Mouse (Mus musculus) midbrain, embryonic 15.5 days (tissue): ENCODE results near the gene Relt. TPM values are rescaled to one million over a fixed set of nuclear protein-coding genes. Genes with fewer than 3 reads are reported as not detected.
A peak's percentile ranks its signal among the peaks of the same experiment; 100 is the strongest.

ENCODE experiments used
- ATAC-seq: fragments of 200-750 bp; cut with Nextera tagmentation; replicated peaks from 2 replicates; pipeline ENCODE4 v1.8.0; 2017; ENCODE audit warnings: moderate TSS enrichment
- H3K27ac ChIP-seq: fragments of 300-500 bp; sonication (generic); 2 replicates; pipeline ENCODE4 v1.5.1; 2015; ENCODE audit warnings: mild to moderate bottlenecking, inconsistent platforms
- H3K27me3 ChIP-seq: fragments of 300-500 bp; sonication (generic); replicated peaks from 2 replicates; pipeline ENCODE4 v1.6.1; 2015; ENCODE audit warnings: inconsistent platforms
- H3K36me3 ChIP-seq: fragments of 300-500 bp; sonication (generic); replicated peaks from 2 replicates; pipeline ENCODE4 v1.6.1; 2015; ENCODE audit warnings: inconsistent platforms
- H3K4me1 ChIP-seq: fragments of 300-500 bp; sonication (generic); 2 replicates; pipeline ENCODE4 v1.6.1; 2015; ENCODE audit warnings: inconsistent platforms
- H3K4me2 ChIP-seq: fragments of 300-500 bp; sonication (generic); 2 replicates; pipeline ENCODE4 v1.6.1; 2015; ENCODE audit warnings: inconsistent platforms, mild to moderate bottlenecking, moderate library complexity
- H3K4me3 ChIP-seq: fragments of 300-500 bp; sonication (generic); 2 replicates; pipeline ENCODE4 v1.5.1; 2015; ENCODE audit warnings: mild to moderate bottlenecking, inconsistent platforms
- H3K9ac ChIP-seq: fragments of 300-500 bp; sonication (generic); 2 replicates; pipeline ENCODE4 v1.6.1; 2015; ENCODE audit warnings: mild to moderate bottlenecking, inconsistent platforms
- H3K9me3 ChIP-seq: fragments of 300-500 bp; sonication (generic); 2 replicates; pipeline ENCODE4 v1.6.1; 2016; ENCODE audit warnings: inconsistent platforms
- WGBS: fragments of 180-500 bp; shearing (Covaris S2); methylation state at CpG from one replicate; pipeline ENCODE4 v1.1.7; 2015; ENCODE audit warnings: mixed read lengths; 5-methylcytosine and 5-hydroxymethylcytosine counted together
- polyA plus RNA-seq: library from polyadenylated mRNA; unstranded; fragments of >200 nt; fragmentation: Nextera tagmentation; extraction: Ambion mirVana; gene quantifications from 2 replicates; pipeline ENCODE4 v1.2.1, GENCODE M21; 2015

Relt gene
- polyA plus RNA-seq, 1 experiment from 2014 or later: 5.9 TPM

DNA sequence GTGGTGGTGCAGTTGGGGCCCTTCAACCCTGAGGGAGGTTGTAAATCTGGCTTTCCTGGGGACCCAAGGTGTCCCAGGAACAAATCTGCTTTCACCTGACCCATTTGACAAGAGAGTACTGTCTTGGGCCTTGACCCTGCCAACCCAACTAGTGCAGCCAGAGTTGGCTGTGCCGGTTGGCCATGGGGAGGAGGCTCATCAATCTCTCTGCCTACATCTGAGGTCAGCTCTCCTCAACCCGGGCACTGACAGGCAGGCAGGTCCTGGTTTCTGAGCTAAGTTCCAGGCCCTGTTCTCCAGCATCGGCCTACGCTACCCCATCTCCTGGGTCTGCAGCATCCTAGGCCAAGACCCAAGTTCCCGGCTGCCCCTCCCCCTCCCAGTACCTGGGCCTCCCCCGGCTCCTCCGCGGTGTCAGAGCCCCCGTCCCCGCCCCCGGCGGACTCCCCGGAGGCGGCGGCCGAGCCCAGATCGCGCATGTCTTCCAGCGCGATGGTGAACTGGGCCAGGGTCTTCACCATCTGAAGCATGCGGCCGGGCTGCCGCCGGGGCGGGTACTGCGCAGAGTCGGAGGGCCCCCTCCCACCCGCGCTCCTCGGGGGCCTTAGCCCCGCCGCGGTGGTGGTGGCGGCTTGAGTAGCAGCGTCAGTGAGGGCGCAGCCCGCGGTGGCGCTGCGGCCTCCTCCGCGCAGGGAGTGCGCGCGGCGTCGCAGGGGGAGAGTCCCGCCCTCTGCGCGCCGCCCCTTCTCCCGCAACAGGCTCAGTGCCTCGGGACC lies 31.0 kb upstream of the Relt start:
- ATAC-seq: peak; percentile 73
- WGBS: 4% methylated on average over 52 of the region's 53 CpGs
- H3K36me3 ChIP-seq: no peaks in the 10 kb centered on the region
- H3K9me3 ChIP-seq: no peaks in the 10 kb centered on the region
- H3K9ac ChIP-seq: peak overlapping the region; percentile 66
- H3K27ac ChIP-seq: peak overlapping the region; percentile 71
- no peaks in the 10 kb centered on the region for H3K27me3 ChIP-seq
- H3K4me2 ChIP-seq: peak overlapping the region; percentile 91
- H3K4me1 ChIP-seq: peaks cover 33% of the 10 kb centered on the region
- H3K4me3 ChIP-seq: peak overlapping the region; percentile 57

DNA sequence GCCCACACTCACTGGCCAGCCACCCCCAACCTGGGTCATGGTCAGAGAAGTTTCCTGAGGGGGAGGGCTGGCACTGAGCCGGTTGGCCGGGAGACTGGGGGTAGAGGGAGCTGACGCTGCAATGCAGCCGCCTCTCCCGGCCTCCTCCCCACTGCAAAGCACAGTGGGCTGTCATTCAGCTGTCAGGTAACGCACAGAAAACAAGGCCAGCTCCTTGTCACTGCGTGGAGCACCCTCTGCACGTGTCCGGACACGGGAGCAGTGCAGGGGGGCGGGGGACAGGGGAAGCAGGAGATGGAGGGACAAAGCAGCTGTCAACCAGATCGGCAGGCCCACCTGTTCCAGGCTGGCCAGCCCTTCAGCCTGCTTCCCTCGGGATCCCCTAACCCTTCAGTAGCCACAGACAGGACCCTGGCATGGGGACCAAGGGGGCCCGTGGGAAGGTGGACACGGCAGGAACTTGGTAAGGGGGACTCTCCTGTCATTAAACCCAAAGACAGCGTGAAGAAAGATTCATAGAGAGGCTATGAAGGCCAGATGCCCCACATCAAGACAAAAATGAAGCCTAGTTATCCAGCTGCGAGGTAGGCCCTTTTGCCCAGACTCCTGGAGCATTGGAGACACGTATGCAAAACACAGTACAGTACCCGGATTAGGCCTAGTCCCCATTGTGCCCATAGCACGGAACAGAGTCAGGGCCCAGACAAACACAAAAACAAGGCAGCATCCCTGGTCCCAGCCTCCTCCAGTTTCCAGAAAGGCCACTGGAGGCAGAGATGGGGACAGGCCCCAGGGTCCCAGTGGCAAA lies 30.2 kb upstream of the Relt start:
- H3K27me3 ChIP-seq: no peaks in the 10 kb centered on the region
- peak overlapping the region; percentile 57 for H3K4me3 ChIP-seq
- H3K4me2 ChIP-seq: peak overlapping the region; percentile 91
- peak overlapping the region; percentile 66 for H3K9ac ChIP-seq
- no peaks in the 10 kb centered on the region for H3K36me3 ChIP-seq
- peaks cover 33% of the 10 kb centered on the region for H3K4me1 ChIP-seq
- peak overlapping the region; percentile 71 for H3K27ac ChIP-seq
- peak; percentile 37 for ATAC-seq
- no peaks in the 10 kb centered on the region for H3K9me3 ChIP-seq
- 29% methylated on average over 20 of the region's 20 CpGs for WGBS

- no peak overlapping the region for H3K9ac ChIP-seq
- WGBS: 33% methylated on average over 3 of the region's 3 CpGs
- H3K4me1 ChIP-seq: no peaks in the 10 kb centered on the region
- no peak for ATAC-seq
- H3K4me3 ChIP-seq: no peak overlapping the region
- peaks cover 18% of the 10 kb centered on the region; the same call in 1 of the 2 replicates for H3K36me3 ChIP-seq
- no peak overlapping the region for H3K4me2 ChIP-seq
- no peaks in the 10 kb centered on the region for H3K9me3 ChIP-seq
- H3K27ac ChIP-seq: no peak overlapping the region
- no peaks in the 10 kb centered on the region for H3K27me3 ChIP-seq
These were observed 23.3 kb upstream of the Relt start for GRCm38 (mm10) chr7:100886535-100886934.

GRCm38 (mm10) chr7:100884460-100884859 lies 21.2 kb upstream of the Relt start:
- Histone ChIP-seq H3K9me3 (no peaks in the 10 kb centered on the region), H3K9ac (no peak overlapping the region), H3K36me3 (peaks cover 21% of the 10 kb centered on the region; the same call in 1 of the 2 replicates), H3K27me3 (no peaks in the 10 kb centered on the region), H3K4me2 (no peak overlapping the region), H3K4me1 (no peaks in the 10 kb centered on the region), H3K4me3 (no peak overlapping the region), H3K27ac (no peak overlapping the region)
- ATAC-seq: no peak
- WGBS: 95% methylated on average over 4 of the region's 4 CpGs

DNA sequence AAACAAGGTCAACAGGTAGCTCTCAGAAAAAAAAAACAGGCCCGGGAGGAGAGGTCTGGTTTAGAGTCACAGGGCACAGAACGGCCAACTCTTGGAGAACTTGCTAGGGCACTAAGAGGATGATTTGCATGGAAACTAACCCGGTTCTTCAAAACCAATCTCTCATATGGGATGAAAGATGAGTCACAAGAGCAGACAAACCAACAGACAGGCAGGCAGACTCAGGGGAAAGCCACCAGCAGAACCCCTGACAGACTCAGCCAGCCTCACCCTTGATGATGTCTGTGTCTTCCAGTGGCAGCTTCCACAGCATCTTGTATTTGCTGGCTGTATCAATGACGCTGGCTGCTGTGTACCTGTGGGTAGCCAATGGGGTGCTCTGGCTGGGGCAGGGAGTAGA lies 18.7 kb upstream of the Relt start:
- Histone ChIP-seq H3K4me3 (no peak overlapping the region), H3K27ac (no peak overlapping the region), H3K27me3 (no peaks in the 10 kb centered on the region), H3K9me3 (no peaks in the 10 kb centered on the region), H3K9ac (no peak overlapping the region), H3K4me2 (no peak overlapping the region), H3K36me3 (peaks cover 21% of the 10 kb centered on the region; the same call in 1 of the 2 replicates), H3K4me1 (no peaks in the 10 kb centered on the region)
- WGBS: 90% methylated on average over 4 of the region's 4 CpGs
- ATAC-seq: no peak

- ATAC-seq: no peak
These were observed 18.3 kb upstream of the Relt start for GRCm38 (mm10) chr7:100881531-100881930.

GRCm38 (mm10) chr7:100879595-100879994 lies 16.3 kb upstream of the Relt start:
- no peak for ATAC-seq
- Histone ChIP-seq H3K36me3 (peaks cover 15% of the 10 kb centered on the region; the same call in 1 of the 2 replicates), H3K27me3 (no peaks in the 10 kb centered on the region), H3K9me3 (no peaks in the 10 kb centered on the region), H3K4me1 (no peaks in the 10 kb centered on the region), H3K4me3 (no peak overlapping the region), H3K27ac (no peak overlapping the region), H3K9ac (no peak overlapping the region), H3K4me2 (peak overlapping the region; percentile 15; the same call in 1 of the 2 replicates)
- WGBS: 10% methylated on average over 20 of the region's 20 CpGs

More at GRCm38 (mm10) chr7:100881531-100881930, 18.3 kb upstream of the Relt start:
- no peak overlapping the region for H3K27ac ChIP-seq
- no peak overlapping the region for H3K4me2 ChIP-seq
- WGBS: 92% methylated on average over 9 of the region's 9 CpGs
- H3K4me1 ChIP-seq: no peaks in the 10 kb centered on the region
- H3K9ac ChIP-seq: no peak overlapping the region
- H3K27me3 ChIP-seq: no peaks in the 10 kb centered on the region
- peaks cover 21% of the 10 kb centered on the region; the same call in 1 of the 2 replicates for H3K36me3 ChIP-seq
- H3K4me3 ChIP-seq: no peak overlapping the region
- no peaks in the 10 kb centered on the region for H3K9me3 ChIP-seq

- no peak overlapping the region for H3K27ac ChIP-seq
- WGBS: 91% methylated on average over 9 of the region's 9 CpGs
- no peaks in the 10 kb centered on the region for H3K4me1 ChIP-seq
- no peak overlapping the region for H3K4me2 ChIP-seq
- no peak for ATAC-seq
- H3K4me3 ChIP-seq: no peak overlapping the region
- no peak overlapping the region for H3K9ac ChIP-seq
- H3K27me3 ChIP-seq: no peaks in the 10 kb centered on the region
- 0 out of 2 replicates have a peak, but pooled peaks cover 10% of the 10 kb centered on the region for H3K36me3 ChIP-seq
- no peaks in the 10 kb centered on the region for H3K9me3 ChIP-seq
These were observed 13.5 kb upstream of the Relt start for GRCm38 (mm10) chr7:100876771-100877170.

GRCm38 (mm10) chr7:100876293-100876692 lies 13.0 kb upstream of the Relt start:
- Histone ChIP-seq H3K27ac (no peak overlapping the region), H3K4me3 (no peak overlapping the region), H3K9me3 (no peaks in the 10 kb centered on the region), H3K9ac (no peak overlapping the region), H3K36me3 (0 out of 2 replicates have a peak, but pooled peaks cover 10% of the 10 kb centered on the region), H3K4me1 (no peaks in the 10 kb centered on the region), H3K4me2 (no peak overlapping the region), H3K27me3 (no peaks in the 10 kb centered on the region)
- 86% methylated on average over 13 of the region's 13 CpGs for WGBS
- ATAC-seq: no peak

- no peak overlapping the region for H3K4me2 ChIP-seq
- no peak overlapping the region for H3K4me3 ChIP-seq
- H3K9me3 ChIP-seq: no peaks in the 10 kb centered on the region
- H3K27me3 ChIP-seq: no peaks in the 10 kb centered on the region
- 0 out of 2 replicates have a peak, but pooled peaks cover 7% of the 10 kb centered on the region for H3K36me3 ChIP-seq
- H3K4me1 ChIP-seq: no peaks in the 10 kb centered on the region
- no peak overlapping the region for H3K9ac ChIP-seq
- H3K27ac ChIP-seq: no peak overlapping the region
- ATAC-seq: no peak
- WGBS: 71% methylated on average over 1 of the region's 1 CpGs
These were observed 12.6 kb upstream of the Relt start for GRCm38 (mm10) chr7:100875822-100876221.

DNA sequence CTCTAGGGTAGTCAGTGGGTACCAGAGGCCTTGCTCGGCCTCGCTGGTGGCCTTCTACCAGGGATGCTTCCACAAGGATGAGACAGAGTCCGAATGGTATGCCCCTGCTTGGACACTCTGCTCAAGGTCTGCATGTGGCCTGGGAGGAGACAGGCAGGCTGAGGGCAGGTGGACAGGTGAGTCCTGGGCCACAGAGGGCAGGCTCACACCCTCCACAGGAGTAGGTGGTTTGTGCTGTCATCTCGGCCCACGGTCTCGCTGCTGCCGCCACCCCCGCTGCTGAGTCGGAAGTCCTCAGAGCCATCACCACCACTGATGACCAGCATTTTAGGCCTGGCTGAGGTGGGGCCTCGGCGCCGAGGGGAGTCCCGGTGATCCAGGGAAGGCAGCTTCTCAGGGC lies 10.0 kb upstream of the Relt start:
- Histone ChIP-seq H3K27ac (no peak overlapping the region), H3K4me1 (no peaks in the 10 kb centered on the region), H3K36me3 (0 out of 2 replicates have a peak, but pooled peaks cover 7% of the 10 kb centered on the region), H3K4me3 (no peak overlapping the region), H3K9me3 (no peaks in the 10 kb centered on the region), H3K4me2 (no peak overlapping the region), H3K27me3 (no peaks in the 10 kb centered on the region), H3K9ac (no peak overlapping the region)
- 93% methylated on average over 13 of the region's 13 CpGs for WGBS
- ATAC-seq: no peak

DNA sequence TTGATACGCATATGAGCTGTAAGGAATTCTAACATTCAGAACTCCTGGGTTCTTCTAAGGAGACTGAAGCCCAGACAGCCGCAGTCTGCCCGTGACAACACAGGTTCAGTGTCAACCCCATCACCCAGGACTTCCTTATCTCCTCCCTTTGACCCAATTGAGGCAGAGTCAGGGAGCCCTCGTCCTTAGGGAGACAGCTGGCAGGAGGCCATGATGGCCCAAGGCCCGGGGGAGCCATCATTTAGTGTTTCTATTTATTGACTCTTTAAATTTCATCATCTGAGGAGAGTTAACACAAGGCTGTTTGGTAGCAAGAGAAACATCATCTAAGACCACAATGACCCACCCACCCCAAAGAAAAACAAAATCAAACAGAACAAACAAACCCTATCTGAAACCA lies 8.6 kb upstream of the Relt start:
- Histone ChIP-seq H3K4me3 (no peak overlapping the region), H3K27ac (no peak overlapping the region), H3K4me2 (no peak overlapping the region), H3K4me1 (no peaks in the 10 kb centered on the region), H3K9me3 (no peaks in the 10 kb centered on the region), H3K36me3 (0 out of 2 replicates have a peak, but pooled peaks cover 7% of the 10 kb centered on the region), H3K9ac (no peak overlapping the region), H3K27me3 (no peaks in the 10 kb centered on the region)
- ATAC-seq: no peak
- WGBS: 93% methylated on average over 5 of the region's 5 CpGs
